Mouse (Mus musculus): ENCODE data around the gene Nav2.

DNA sequence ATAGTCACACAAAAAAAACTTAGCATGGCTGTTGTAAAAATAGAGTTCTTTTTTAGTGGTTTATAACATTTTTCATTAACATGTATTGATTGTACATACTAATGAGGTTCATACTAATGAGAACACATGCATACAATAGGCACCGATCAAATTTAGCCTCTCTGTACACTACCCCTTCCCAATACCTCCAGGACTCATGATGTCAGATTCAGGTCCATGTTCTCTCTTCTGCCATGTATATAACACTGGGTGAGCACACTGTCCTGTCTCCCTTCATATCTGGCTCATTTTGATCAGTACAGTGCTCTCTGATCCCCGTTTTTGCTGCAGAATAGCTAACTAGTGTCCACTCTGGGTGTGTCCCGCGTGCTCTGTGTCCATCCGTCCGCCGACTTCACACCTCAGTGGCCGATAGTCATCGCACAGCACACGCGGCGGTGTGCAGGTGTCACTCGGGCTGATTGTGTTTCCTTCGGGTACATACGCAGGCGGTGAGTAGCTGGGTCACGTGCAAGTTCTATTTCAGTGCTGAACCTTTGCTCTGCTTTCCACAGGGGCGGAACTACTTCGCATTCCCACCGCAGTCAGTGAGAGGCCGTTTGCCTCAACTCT lies 268.2 kb downstream of the Nav2 start:
- TF ChIP-seq POLR2A (IDR thresholded peaks at IDR 0.05; ENCODE audit: borderline replicate concordance, insufficient read depth, low read length) = no peak
- TF ChIP-seq CTCF (IDR thresholded peaks at IDR 0.05; ENCODE audit: borderline replicate concordance, insufficient read depth, low read depth, low read length) = no peak

All from cerebellum, adult 2 months (tissue).